Mouse (Mus musculus) MEL (cell line): ENCODE data around the gene Ipcef1.

Experiments used
- CTCF ChIP-seq, 3 experiments: IDR thresholded peaks in 2 of 3; conservative IDR thresholded peaks in 1 of 3; 2 replicates each; pipeline ENCODE4 v1.5.1; 2011 to 2012; ENCODE audit warnings: low read length in 3 of 3, low read depth in 2 of 3, mild to moderate bottlenecking in 2 of 3, improper control_type of control experiment in 1 of 3, inconsistent platforms in 1 of 3, mixed read lengths in 1 of 3, moderate library complexity in 1 of 3; ENCODE audit not compliant: control insufficient read depth in 1 of 3, insufficient read depth in 1 of 3, poor library complexity in 1 of 3, severe bottlenecking in 1 of 3
- E2F4 ChIP-seq: IDR thresholded peaks from 2 replicates; pipeline ENCODE4 v1.6.1; 2011; ENCODE audit warnings: low read depth, low read length, improper control_type of control experiment, borderline replicate concordance
- EP300 ChIP-seq, 2 experiments: IDR thresholded peaks; 2 replicates each; pipeline ENCODE4 v1.6.1; 2011; ENCODE audit warnings: improper control_type of control experiment in 2 of 2, low read length in 2 of 2, low read depth in 1 of 2, mild to moderate bottlenecking in 1 of 2
- GATA1 ChIP-seq: IDR thresholded peaks from 2 replicates; pipeline ENCODE4 v1.6.1; 2011; ENCODE audit warnings: low read depth, low read length, improper control_type of control experiment
- HCFC1 ChIP-seq: IDR thresholded peaks from 2 replicates; pipeline ENCODE4 v1.6.1; 2012; ENCODE audit warnings: low read depth, mild to moderate bottlenecking, inconsistent platforms, low read length, improper control_type of control experiment, moderate library complexity
- MAX ChIP-seq: IDR thresholded peaks from 2 replicates; pipeline ENCODE4 v1.6.1; 2011; ENCODE audit warnings: low read length, improper control_type of control experiment
- POLR2A ChIP-seq, 2 experiments: IDR thresholded peaks; 2 replicates each; pipeline ENCODE4 v1.6.1; 2011 to 2012; ENCODE audit warnings: low read length in 2 of 2, mild to moderate bottlenecking in 2 of 2, control low read depth in 1 of 2, improper control_type of control experiment in 1 of 2, low read depth in 1 of 2, moderate library complexity in 1 of 2; ENCODE audit not compliant: control insufficient read depth in 1 of 2, insufficient read depth in 1 of 2, poor library complexity in 1 of 2
- POLR2AphosphoS2 ChIP-seq: IDR thresholded peaks from 2 replicates; pipeline ENCODE4 v1.6.1; 2011; ENCODE audit warnings: low read length, improper control_type of control experiment
- POLR2AphosphoS5 ChIP-seq: IDR thresholded peaks from 2 replicates; pipeline ENCODE4 v1.6.1; 2012; ENCODE audit warnings: low read depth, borderline replicate concordance, mild to moderate bottlenecking, inconsistent platforms, low read length, moderate library complexity, mixed read lengths
- ZC3H11A ChIP-seq: IDR thresholded peaks from 2 replicates; pipeline ENCODE4 v1.6.1; 2012; ENCODE audit warnings: low read depth, mild to moderate bottlenecking, inconsistent platforms, low read length, improper control_type of control experiment
- ZMIZ1 ChIP-seq: IDR thresholded peaks from 2 replicates; pipeline ENCODE4 v1.6.1; 2012; ENCODE audit warnings: low read depth, mild to moderate bottlenecking, inconsistent platforms, low read length, improper control_type of control experiment, moderate library complexity

DNA sequence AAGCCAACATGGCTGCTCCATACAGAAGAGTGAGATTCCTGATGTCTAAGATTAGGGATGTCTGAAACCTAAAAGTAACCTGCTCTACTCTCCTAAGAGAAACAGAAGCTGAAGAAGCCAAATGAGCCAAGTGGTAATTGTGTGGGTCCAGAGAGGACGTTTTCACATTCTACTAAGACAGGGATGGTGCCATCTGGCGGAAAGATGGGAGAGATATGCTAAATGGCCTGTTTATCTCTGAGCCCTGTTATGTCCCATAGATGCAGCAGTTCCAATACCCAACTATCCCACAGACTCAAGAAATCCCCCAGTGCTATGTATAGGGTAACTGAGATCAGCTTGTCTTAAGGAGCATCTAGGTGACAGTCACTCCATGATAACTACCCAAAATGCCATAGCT, 74.4 kb downstream of the Ipcef1 start:
- no peak for TF ChIP-seq MAX
- no peak for TF ChIP-seq ZMIZ1
- no peak for TF ChIP-seq CTCF (IDR thresholded peaks at IDR 0.05 in 2 of 3, conservative IDR thresholded peaks at IDR 0.05 in 1 of 3; ENCODE audit: control insufficient read depth in 1 of 3, insufficient read depth in 1 of 3, low read depth in 2 of 3, low read length in 3 of 3, poor library complexity in 1 of 3, severe bottlenecking in 1 of 3)
- TF ChIP-seq ZC3H11A: no peak
- TF ChIP-seq POLR2A (IDR thresholded peaks at IDR 0.05; ENCODE audit: control insufficient read depth in 1 of 2, insufficient read depth in 1 of 2, low read depth in 1 of 2, low read length in 2 of 2, poor library complexity in 1 of 2): no peak
- TF ChIP-seq POLR2AphosphoS2: no peak
- no peak for TF ChIP-seq EP300 (IDR thresholded peaks at IDR 0.05; ENCODE audit: low read depth in 1 of 2, low read length in 2 of 2)
- TF ChIP-seq HCFC1: no peak
- no peak for TF ChIP-seq GATA1
- TF ChIP-seq E2F4: no peak
- no peak for TF ChIP-seq POLR2AphosphoS5
